Mouse (Mus musculus) heart, embryonic 13.5 days (tissue): Measurements from ENCODE around the gene Metap2. TPM values are rescaled to one million over a fixed set of nuclear protein-coding genes. Genes with fewer than 3 reads are reported as not detected.

ENCODE experiments used
- ATAC-seq: fragments of 200-750 bp; cut with Nextera tagmentation; 2 replicates; pipeline ENCODE4 v1.8.0; 2017; ENCODE audit warnings: moderate TSS enrichment; ENCODE audit not compliant: insufficient number of reproducible peaks, low FRiP score, low TSS enrichment; ENCODE audit errors: extremely low read depth
- H3K27ac ChIP-seq: fragments of 300-500 bp; sonication (generic); replicated peaks from 2 replicates; pipeline ENCODE4 v1.5.1; 2015; ENCODE audit warnings: moderate library complexity, mild to moderate bottlenecking, inconsistent platforms
- H3K27me3 ChIP-seq: fragments of 300-500 bp; sonication (generic); replicated peaks from 2 replicates; pipeline ENCODE4 v1.6.1; 2015; ENCODE audit warnings: mild to moderate bottlenecking, inconsistent platforms
- H3K36me3 ChIP-seq: fragments of 300-500 bp; sonication (generic); 2 replicates; pipeline ENCODE4 v1.6.1; 2015; ENCODE audit warnings: mild to moderate bottlenecking, inconsistent platforms
- H3K4me1 ChIP-seq: fragments of 300-500 bp; sonication (generic); 2 replicates; pipeline ENCODE4 v1.6.1; 2015; ENCODE audit warnings: inconsistent platforms
- H3K4me2 ChIP-seq: fragments of 300-500 bp; sonication (generic); 2 replicates; pipeline ENCODE4 v1.6.1; 2015; ENCODE audit warnings: inconsistent platforms, mild to moderate bottlenecking, moderate library complexity
- H3K4me3 ChIP-seq: fragments of 300-500 bp; sonication (generic); 2 replicates; pipeline ENCODE4 v1.5.1; 2015; ENCODE audit warnings: moderate library complexity, mild to moderate bottlenecking, inconsistent platforms
- H3K9ac ChIP-seq: fragments of 300-500 bp; sonication (generic); 2 replicates; pipeline ENCODE4 v1.6.1; 2015; ENCODE audit warnings: inconsistent platforms, mild to moderate bottlenecking, moderate library complexity
- H3K9me3 ChIP-seq: fragments of 300-500 bp; sonication (generic); 2 replicates; pipeline ENCODE4 v1.6.1; 2016; ENCODE audit warnings: inconsistent platforms
- WGBS: fragments of 180-500 bp; shearing (Covaris S2); methylation state at CpG from one replicate; pipeline ENCODE4 v1.1.7; 2015; ENCODE audit warnings: mixed read lengths; 5-methylcytosine and 5-hydroxymethylcytosine counted together
- polyA plus RNA-seq: library from polyadenylated mRNA; unstranded; fragments of >200 nt; fragmentation: Nextera tagmentation; extraction: Ambion mirVana; gene quantifications from 2 replicates; pipeline ENCODE4 v1.2.1, GENCODE M21; 2015

Gene Metap2
- polyA plus RNA-seq, 1 experiment from 2014 or later: 141 TPM

DNA sequence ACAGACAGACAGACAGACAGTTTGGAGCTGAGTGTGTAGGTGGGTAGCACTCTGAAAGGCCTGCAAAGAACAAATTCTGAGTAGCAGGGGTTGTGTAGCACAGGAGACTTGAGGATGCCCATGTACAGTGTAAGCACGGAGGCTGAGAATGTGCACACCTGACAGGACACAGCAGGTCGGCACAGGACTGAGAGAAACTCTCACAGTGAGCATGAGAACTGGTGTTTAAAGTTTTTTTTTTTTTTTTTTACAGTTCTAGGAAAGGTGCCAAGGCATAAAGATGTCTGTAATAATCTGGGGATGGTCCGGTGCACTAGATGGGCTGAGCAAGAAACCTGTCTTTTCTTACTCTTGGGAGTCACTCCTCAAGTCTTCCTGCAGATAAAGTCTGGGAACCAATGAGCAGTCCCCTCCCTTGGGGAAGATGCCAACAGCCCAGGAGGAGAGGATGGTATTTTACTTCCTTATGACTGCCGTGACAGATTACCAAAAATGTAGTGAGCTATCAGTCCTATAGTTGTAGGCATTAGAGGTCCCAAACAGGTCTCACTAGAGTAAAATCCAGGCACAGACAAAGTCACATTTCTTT is 33.4 kb upstream of the Metap2 start:
- 71% methylated on average over 4 of the region's 4 CpGs for WGBS
- 0 out of 2 replicates have a peak, but pooled peaks cover 4% of the 10 kb centered on the region for H3K9me3 ChIP-seq
- H3K4me3 ChIP-seq: no peak overlapping the region
- no peak overlapping the region for H3K27ac ChIP-seq
- ATAC-seq: no peak
- no peak overlapping the region for H3K4me2 ChIP-seq
- peaks cover 26% of the 10 kb centered on the region for H3K4me1 ChIP-seq
- H3K27me3 ChIP-seq: no peaks in the 10 kb centered on the region
- no peaks in the 10 kb centered on the region for H3K36me3 ChIP-seq
- no peak overlapping the region for H3K9ac ChIP-seq

DNA sequence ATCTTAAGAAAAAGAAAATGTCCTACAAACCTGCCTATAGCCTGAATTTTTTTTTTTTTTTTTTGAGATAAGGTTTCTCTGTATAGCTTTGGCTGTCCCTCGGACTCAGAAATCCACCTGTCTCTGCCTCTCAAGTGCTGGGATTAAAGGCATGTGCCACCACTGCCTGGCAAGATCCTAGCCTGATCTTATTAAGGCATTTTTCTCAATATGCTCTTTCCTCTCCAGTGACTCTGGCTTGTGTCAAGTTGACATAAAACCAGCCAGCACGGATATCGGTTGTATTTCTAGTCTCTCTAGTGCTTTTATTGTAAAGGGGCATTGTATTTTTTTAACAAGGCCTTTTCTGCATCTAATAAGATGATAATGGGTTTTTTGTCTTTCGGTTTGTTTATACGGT is 27.8 kb upstream of the Metap2 start:
- H3K27ac ChIP-seq: no peak overlapping the region
- H3K27me3 ChIP-seq: no peaks in the 10 kb centered on the region
- H3K4me3 ChIP-seq: no peak overlapping the region
- H3K4me1 ChIP-seq: peaks cover 2% of the 10 kb centered on the region; the same call in 1 of the 2 replicates
- no peak overlapping the region for H3K4me2 ChIP-seq
- ATAC-seq: no peak
- H3K36me3 ChIP-seq: no peaks in the 10 kb centered on the region
- WGBS: 65% methylated on average over 5 of the region's 5 CpGs
- H3K9me3 ChIP-seq: 0 out of 2 replicates have a peak, but pooled peaks cover 4% of the 10 kb centered on the region
- no peak overlapping the region for H3K9ac ChIP-seq

DNA sequence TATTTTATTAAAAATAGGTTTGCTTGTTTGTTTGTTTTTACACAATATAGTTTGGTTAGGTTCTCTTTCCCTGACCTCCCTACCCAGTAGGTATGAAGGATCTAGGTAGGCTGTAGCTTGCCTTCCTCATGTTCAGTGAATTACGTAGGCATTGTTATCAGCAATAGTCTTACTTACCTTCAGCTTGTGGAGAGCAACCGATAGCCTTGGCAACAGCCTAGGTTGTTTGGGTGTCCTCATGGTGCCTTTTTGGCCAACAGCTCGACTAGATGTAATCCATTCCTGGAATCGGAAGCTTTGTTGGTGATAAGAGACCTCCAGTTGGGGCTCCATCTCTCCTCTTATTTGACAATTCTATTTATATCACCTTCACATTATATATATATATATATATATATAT is 24.3 kb upstream of the Metap2 start:
- no peaks in the 10 kb centered on the region for H3K36me3 ChIP-seq
- no peak overlapping the region for H3K4me3 ChIP-seq
- H3K27ac ChIP-seq: no peak overlapping the region
- 80% methylated on average over 4 of the region's 4 CpGs for WGBS
- no peak overlapping the region for H3K9ac ChIP-seq
- H3K27me3 ChIP-seq: no peaks in the 10 kb centered on the region
- no peaks in the 10 kb centered on the region for H3K9me3 ChIP-seq
- no peak overlapping the region for H3K4me2 ChIP-seq
- peaks cover 23% of the 10 kb centered on the region for H3K4me1 ChIP-seq
- no peak for ATAC-seq

DNA sequence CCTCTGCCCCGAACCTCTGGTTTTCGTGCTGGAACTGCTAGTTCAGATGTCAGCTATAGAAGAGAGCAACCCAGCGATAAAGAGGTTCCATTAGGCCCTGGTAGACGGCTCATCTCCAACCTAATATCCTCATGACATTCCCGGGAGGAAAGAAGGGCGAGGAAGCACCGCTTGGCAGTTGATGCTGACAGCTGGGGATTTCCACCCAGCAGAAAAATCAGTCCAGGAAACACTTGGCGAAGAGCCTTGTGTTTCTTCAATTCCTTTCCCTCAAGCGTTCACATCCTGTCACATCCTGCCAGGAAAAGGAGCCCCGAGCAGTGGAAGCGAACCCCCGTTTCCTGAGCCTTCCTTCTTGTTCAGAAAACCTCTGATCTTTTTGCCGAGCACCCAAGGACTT is 22.3 kb upstream of the Metap2 start:
- Histone ChIP-seq H3K4me2 (peak overlapping the region; percentile 61), H3K4me3 (peak overlapping the region; percentile 24)
- WGBS: 35% methylated on average over 13 of the region's 13 CpGs

DNA sequence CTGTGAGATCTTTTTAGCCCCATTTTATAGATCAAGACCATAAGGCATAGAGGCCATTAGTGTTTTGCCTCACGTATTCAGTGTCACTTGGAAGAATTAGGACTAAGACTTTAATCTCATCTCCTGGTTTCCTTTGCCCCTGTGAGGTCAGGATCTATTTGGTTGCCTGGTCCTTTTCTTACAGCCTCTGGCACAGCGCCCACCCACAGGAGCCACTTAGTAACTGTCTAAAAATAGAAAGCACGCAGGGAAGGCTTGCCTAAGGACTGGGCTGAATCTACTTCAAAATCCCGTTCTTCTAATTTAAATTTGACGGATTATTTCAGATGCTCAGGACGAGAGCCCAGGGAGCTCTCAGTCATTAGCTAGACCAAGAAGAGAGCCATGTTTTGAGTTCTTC is 21.8 kb upstream of the Metap2 start:
- whole genome bisulfite sequencing: 14% methylated on average over 6 of the region's 6 CpGs

More for the DNA sequence above, 22.3 kb upstream of the Metap2 start:
- Histone ChIP-seq H3K9ac (peak overlapping the region; percentile 63), H3K9me3 (no peaks in the 10 kb centered on the region), H3K27me3 (no peaks in the 10 kb centered on the region), H3K4me1 (peaks cover 23% of the 10 kb centered on the region), H3K36me3 (no peaks in the 10 kb centered on the region), H3K27ac (peak overlapping the region; percentile 87)
- ATAC-seq: no peak

DNA sequence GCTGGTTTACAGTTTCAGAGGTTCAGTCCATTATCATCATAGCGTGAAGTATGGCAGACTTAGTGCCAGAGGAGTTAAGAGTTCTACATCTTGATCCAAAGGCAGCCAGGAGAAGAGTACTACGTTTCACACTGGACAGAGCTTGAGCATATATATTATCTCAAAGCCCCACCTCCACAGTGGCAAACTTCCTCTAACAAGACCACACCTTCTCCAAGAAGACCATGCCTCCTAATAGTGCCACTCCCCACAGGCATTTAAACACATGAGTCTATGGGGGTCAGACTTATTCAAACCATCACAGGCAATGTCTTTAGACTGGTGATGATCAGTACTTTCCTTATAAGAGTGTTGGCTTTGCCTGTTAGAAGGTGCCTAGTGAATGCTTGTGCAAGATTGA is 21.2 kb upstream of the Metap2 start:
- WGBS: 65% methylated on average over 2 of the region's 2 CpGs
- Histone ChIP-seq H3K27me3 (no peaks in the 10 kb centered on the region), H3K4me2 (no peak overlapping the region), H3K4me3 (no peak overlapping the region), H3K9ac (no peak overlapping the region), H3K4me1 (peaks cover 23% of the 10 kb centered on the region), H3K27ac (peak overlapping the region; percentile 87), H3K36me3 (no peaks in the 10 kb centered on the region), H3K9me3 (no peaks in the 10 kb centered on the region)
- ATAC-seq: no peak

More for the DNA sequence above, 21.8 kb upstream of the Metap2 start:
- Histone ChIP-seq H3K27ac (peak overlapping the region; percentile 87), H3K4me3 (peak overlapping the region; percentile 24), H3K9ac (peak overlapping the region; percentile 63), H3K4me1 (peaks cover 23% of the 10 kb centered on the region), H3K4me2 (peak overlapping the region; percentile 61), H3K27me3 (no peaks in the 10 kb centered on the region), H3K9me3 (no peaks in the 10 kb centered on the region), H3K36me3 (no peaks in the 10 kb centered on the region)
- ATAC-seq: no peak

DNA sequence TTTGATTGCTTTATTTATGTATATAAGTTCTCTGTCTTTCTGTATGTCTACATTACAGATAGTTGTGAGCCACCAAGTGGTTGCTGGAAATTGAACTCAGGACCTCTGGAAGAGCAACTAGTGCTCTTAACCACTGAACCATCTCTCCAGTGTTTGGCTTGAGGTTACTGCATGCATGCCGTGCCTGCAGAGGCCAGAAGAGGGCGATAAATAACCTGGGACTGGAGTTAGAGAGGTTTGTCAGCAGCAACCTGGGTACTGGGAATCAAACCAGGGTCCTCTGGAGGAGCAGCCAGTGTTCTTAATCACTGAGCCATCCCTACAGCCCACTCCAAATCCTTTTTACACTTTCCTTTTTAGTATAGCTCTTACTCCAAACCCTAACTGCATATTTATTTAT is 19.9 kb upstream of the Metap2 start:
- ATAC-seq: no peak
- H3K4me2 ChIP-seq: no peak overlapping the region
- H3K4me1 ChIP-seq: peaks cover 28% of the 10 kb centered on the region
- H3K27ac ChIP-seq: no peak overlapping the region
- H3K9me3 ChIP-seq: no peaks in the 10 kb centered on the region
- H3K4me3 ChIP-seq: no peak overlapping the region
- 74% methylated on average over 2 of the region's 2 CpGs for WGBS
- no peaks in the 10 kb centered on the region for H3K27me3 ChIP-seq
- no peak overlapping the region for H3K9ac ChIP-seq
- H3K36me3 ChIP-seq: no peaks in the 10 kb centered on the region

DNA sequence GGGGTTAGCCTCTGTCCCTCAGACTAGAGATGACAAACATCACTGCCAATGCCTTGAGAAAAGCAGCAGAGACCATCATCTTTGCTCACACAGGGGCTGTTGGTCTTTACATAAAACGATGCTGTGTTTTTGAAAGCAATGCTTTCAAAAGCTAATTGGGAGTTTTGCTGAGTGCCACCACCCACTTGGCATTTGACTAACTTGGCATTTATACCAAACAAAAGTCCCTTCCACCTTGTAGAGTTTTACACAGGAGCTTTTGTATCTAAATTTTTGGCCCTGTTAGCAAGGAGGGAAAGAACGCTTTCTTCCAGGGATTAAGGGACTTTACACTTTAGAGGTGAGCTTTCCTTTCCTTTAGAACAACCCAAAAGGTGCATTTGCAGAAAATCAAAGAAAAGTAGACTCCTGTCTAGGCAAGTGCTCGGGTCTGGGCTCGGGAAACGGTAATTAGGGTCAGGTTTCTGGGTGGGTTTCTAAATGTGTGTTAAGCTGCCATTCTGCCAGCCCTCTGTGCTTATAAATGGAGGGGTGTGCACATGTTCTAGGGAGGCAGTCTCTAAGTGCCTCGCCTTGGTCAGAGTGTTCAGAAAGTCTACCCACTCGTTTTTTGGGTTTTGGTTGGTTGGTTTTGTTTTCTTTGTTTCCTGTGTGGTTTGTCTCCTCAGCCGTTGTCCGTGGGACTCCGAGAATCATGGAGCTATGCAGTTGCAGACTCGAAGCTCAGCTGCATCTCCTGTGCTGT is 18.8 kb upstream of the Metap2 start:
- H3K36me3 ChIP-seq: no peaks in the 10 kb centered on the region
- 56% methylated on average over 11 of the region's 11 CpGs for WGBS
- H3K4me3 ChIP-seq: no peak overlapping the region
- peaks cover 28% of the 10 kb centered on the region for H3K4me1 ChIP-seq
- no peak overlapping the region for H3K27ac ChIP-seq
- H3K27me3 ChIP-seq: no peaks in the 10 kb centered on the region
- H3K9me3 ChIP-seq: no peaks in the 10 kb centered on the region
- ATAC-seq: no peak
- no peak overlapping the region for H3K9ac ChIP-seq
- 0 out of 2 replicates have a peak overlapping the region, but pooled peaks have one; percentile 30 for H3K4me2 ChIP-seq

DNA sequence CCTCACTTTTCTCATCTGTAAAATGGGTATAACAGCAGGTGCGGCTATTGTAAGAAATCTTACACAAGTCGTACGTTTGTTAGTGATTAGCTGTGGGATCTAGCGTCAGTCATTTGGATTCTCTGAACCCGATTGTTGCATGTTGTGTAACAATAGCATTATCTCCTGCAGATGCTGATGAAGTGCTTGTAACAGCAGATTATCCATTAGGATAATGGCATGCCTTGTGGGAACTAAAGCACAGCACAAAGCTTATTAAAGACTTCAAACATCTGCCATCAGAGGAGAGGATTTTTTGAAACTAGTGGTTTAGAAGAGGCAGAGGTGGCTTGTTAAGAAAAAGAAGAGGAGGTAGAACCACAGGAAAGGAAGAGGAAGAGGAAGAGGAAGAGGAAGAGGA is 16.6 kb upstream of the Metap2 start:
- H3K9me3 ChIP-seq: no peaks in the 10 kb centered on the region
- no peak for ATAC-seq
- 81% methylated on average over 5 of the region's 5 CpGs for WGBS
- no peaks in the 10 kb centered on the region for H3K36me3 ChIP-seq
- no peak overlapping the region for H3K9ac ChIP-seq
- H3K4me3 ChIP-seq: no peak overlapping the region
- H3K4me1 ChIP-seq: peaks cover 14% of the 10 kb centered on the region
- H3K4me2 ChIP-seq: no peak overlapping the region
- no peaks in the 10 kb centered on the region for H3K27me3 ChIP-seq
- H3K27ac ChIP-seq: no peak overlapping the region

DNA sequence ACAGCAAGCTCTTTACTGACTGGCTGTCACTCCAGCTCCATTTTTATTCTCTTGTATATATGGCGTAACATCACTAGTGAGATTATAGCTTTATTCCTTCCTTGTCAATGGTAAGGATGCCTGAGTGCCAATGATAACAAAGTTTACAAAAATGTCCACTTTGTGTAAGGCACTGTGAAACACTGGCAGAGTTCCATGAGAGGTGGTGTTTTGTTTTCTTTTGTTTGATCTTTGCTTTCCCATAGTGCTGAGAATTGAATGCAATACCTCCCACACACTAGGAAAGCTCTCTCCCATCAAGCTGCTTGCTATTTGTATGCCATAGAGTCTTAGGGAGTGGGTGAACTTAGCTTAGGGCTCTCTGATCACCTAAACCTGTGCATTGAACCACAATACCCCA is 16.0 kb upstream of the Metap2 start:
- Histone ChIP-seq H3K27ac (no peak overlapping the region), H3K4me1 (peaks cover 8% of the 10 kb centered on the region), H3K4me2 (no peak overlapping the region), H3K9ac (no peak overlapping the region), H3K4me3 (no peak overlapping the region), H3K27me3 (no peaks in the 10 kb centered on the region), H3K36me3 (no peaks in the 10 kb centered on the region), H3K9me3 (no peaks in the 10 kb centered on the region)
- 61% methylated on average over 1 of the region's 1 CpGs for WGBS
- no peak for ATAC-seq

DNA sequence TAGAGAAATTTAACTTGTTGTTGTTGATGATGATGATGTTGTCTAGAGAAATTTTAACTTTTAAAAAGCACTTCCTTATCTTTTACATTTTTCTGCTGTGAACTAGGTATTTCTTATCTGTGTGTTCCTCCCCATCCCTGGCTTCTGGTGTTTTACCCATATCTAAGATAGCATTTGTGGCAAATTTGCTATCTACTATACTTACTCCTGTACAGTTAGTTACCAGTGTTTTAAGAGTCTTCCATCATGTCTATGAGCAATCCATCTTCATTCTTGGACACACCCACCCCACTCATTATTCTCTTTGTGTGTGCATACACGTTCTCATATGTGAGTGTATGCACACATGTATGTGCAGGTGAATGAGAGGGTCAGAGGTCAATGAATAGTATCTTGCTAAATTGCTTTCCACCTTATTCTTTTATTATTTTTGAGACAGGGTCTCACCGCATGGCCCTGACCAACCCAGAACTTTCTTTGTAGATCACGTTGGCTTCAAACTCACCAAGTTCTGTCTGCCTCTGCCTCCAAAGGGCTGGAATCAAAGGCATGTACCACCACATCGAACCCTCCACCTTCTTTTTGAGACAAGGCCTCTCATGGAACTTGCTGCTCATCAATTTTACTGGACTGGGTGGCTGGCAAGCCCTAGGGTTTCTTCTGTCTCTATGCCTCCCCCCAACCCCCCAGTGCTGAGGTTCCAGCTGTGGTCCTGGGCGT is 15.4 kb upstream of the Metap2 start:
- Histone ChIP-seq H3K27me3 (no peaks in the 10 kb centered on the region), H3K9me3 (no peaks in the 10 kb centered on the region), H3K9ac (no peak overlapping the region), H3K4me1 (0 out of 2 replicates have a peak, but pooled peaks cover 5% of the 10 kb centered on the region), H3K4me3 (no peak overlapping the region), H3K27ac (no peak overlapping the region), H3K36me3 (no peaks in the 10 kb centered on the region), H3K4me2 (no peak overlapping the region)
- no peak for ATAC-seq
- WGBS: 81% methylated on average over 5 of the region's 5 CpGs
